Mouse (Mus musculus) brain, embryonic 14.5 days (tissue): Measurements from ENCODE around the gene Gm8126.
"Not testable (repeated sequence)": the region's sequence is repeated elsewhere in the genome, so short reads cannot be mapped to it uniquely, and the experiment has no call there.

Experiments
- CTCF ChIP-seq: fragments of 200-500 bp; IDR thresholded peaks from 2 replicates; pipeline ENCODE4 v1.5.1; 2012; ENCODE audit warnings: inconsistent platforms, mild to moderate bottlenecking, moderate library complexity, borderline replicate concordance; ENCODE audit not compliant: insufficient read depth, insufficient read length; ENCODE audit errors: extremely low read depth
- POLR2A ChIP-seq: fragments of 200-500 bp; IDR thresholded peaks from 2 replicates; pipeline ENCODE4 v1.6.1; 2012; ENCODE audit warnings: mild to moderate bottlenecking, inconsistent platforms, borderline replicate concordance; ENCODE audit not compliant: poor library complexity, insufficient read depth, insufficient read length, severe bottlenecking; ENCODE audit errors: extremely low read depth

DNA sequence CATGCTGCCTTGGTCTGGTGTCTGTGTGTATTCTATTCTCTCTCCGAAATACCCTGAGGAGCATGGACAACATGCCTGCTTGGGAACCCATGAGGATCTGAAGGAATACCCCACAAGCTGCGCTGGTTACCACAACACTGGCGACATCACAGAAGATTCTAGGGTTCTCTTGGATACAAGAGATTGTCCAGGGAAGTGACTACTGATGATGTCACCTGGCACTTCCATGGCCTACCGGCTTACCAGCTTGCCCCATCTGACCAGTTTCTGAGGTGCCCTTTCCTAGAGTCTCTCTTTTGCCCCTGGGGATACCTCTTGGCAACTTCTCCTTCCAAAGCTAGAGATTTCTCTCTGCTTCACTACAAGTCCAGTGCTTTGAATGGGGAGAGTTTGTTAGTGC, 23.2 kb upstream of the Gm8126 start, which contains the start of gene Gm8122:
- not testable (repeated sequence) for TF ChIP-seq CTCF, POLR2A
